Mouse (Mus musculus) central nervous system, embryonic 18 days (tissue): ENCODE data around the gene Zbtb14. TPM values are rescaled to one million over a fixed set of nuclear protein-coding genes. Genes with fewer than 3 reads are reported as not detected.

ENCODE experiments used
- polyA plus RNA-seq: library from polyadenylated mRNA; depleted of rRNA; stranded (reverse); fragments of >200 nt; gene quantifications from 2 replicates; pipeline ENCODE4 v1.2.3, GENCODE M21; 2012; rRNA removed

Zbtb14 gene
- 18.4 and 19.3 TPM in 2 replicates for polyA plus RNA-seq

DNA sequence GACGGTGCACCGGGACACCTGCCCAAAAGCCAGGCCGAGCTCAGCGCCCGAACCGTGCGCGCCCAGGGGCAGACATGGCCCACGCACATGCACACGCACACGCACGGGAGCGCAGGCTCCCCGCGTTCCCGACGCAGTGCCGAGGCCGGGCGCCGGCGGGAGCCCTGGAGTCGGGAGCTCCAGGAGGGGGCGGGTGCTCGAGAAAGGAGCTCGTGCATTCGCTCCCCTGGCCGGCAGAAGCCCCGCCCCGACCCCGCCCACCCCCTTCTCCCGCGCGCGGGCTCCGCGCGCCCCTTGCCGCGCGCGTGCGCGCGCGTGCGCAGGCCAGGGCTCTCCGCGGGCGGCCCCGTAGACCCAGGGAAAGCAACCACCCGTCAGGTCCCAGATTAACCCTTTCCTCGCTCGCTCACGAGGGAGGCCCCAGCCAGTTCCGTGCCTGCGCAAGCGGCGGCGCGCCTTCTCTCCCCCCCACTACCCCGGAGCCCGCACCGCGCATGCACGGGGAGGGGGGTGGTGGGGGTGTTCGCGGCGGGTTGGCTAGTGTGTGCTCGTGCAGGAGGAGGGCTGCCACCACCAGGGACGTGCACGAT lies at the start of gene Zbtb14:
Zbtb14 (plus strand) TSS at position 540 of the 590 bp plus-strand sequence.

DNA sequence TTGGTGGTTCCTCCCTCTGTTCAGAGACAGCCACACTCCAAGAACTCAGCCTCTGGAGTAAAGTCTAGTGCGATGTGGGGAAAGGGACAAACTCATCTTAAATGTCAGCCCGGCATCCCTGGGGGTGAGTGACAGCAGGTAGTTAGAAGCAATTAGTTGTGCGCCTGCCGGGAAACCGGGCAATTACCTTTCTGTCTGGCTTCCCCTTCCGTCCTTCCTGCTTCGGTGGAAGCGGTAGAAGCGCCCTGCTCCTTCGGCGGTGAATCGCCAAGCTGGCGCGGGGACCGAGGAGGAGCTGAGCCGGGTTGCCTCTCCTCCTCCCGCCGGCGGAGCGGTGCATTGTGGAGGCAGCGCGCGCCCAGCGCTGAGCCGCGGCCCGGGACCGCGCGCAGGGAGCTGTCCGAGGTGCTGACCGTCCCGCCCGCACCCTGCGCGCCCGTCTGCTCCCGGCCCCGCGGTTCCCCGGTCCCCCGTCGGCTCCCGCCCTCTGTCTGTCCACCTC lies 56.2 kb downstream of the Zbtb14 start, which contains the start of gene Akain1:
Akain1 (plus strand) TSS at position 337 of the 502 bp plus-strand sequence.

Other genes with a start within 250 kb of the Zbtb14 start
- 0.41 and 0.51 TPM in 2 replicates for gene Akain1, start 56.3 kb downstream of the Zbtb14 start, polyA plus RNA-seq